ENCODE assay signal across 9 mouse cellular contexts in genomic region chr1:161687548-161687947, GRCm38 (mm10).
DNase-seq lines count a peak whose midpoint lies in the region; ATAC-seq lines count a peak whose summit lies in the region.
"Had no signal": no experiment of that assay in that cellular context is flagged by ENCODE, and none has a peak within 500 bp of the region (broad histone marks: within the 10 kb centered on the region; RNA-seq: fewer than 3 reads in every experiment).

No protein-coding gene starts in this region.

- no peaks in the 10 kb centered on the region for H3K36me3 ChIP-seq in heart, embryonic 12.5 days
- H3K36me3 ChIP-seq: limb, embryonic 15.5 days had no signal

- no peaks in the 10 kb centered on the region for H3K9me3 ChIP-seq in heart, embryonic 12.5 days (replicated peaks)
- H3K9me3 ChIP-seq: limb, embryonic 15.5 days had no signal

- H3K4me2 ChIP-seq in heart, embryonic 12.5 days = peak overlapping the region; percentile 36; the same call in 1 of the 2 replicates
- H3K4me2 ChIP-seq: limb, embryonic 15.5 days had no signal

- no peak overlapping the region for H3K9ac ChIP-seq in heart, embryonic 12.5 days
- H3K9ac ChIP-seq: limb, embryonic 15.5 days had no signal

- H3K4me1 ChIP-seq in heart, embryonic 12.5 days (replicated peaks) = no peaks in the 10 kb centered on the region
- H3K4me1 ChIP-seq: limb, embryonic 15.5 days had no signal

- no peak overlapping the region for H3K4me3 ChIP-seq in heart, embryonic 12.5 days
- H3K4me3 ChIP-seq: limb, embryonic 15.5 days had no signal

- 21% methylated on average over 12 of the region's 12 CpGs for WGBS in heart, embryonic 12.5 days

- peak; percentile 58 for DNase-seq in CD4-positive helper T cell, adult 2 months (ENCODE audit: low read depth, low spot score)
- peak; percentile 38 for DNase-seq in R1 (ENCODE audit: low read depth, low spot score)
- peak; percentile 81 for DNase-seq in embryo, embryonic 10.5 days (ENCODE audit: low spot score)
- DNase-seq in layer of hippocampus, adult 9-10 months (ENCODE audit: low spot score) = peak; percentile 24
- peak; percentile 67 for DNase-seq in lung, postnatal 36 days
- peak; percentile 36 for DNase-seq in right cerebral cortex, postnatal 25 days

- H3K27ac ChIP-seq in heart, embryonic 12.5 days (ENCODE audit: poor library complexity, severe bottlenecking) = no peak overlapping the region
- H3K27ac ChIP-seq: limb, embryonic 15.5 days had no signal

- ATAC-seq in heart, embryonic 12.5 days (ENCODE audit: insufficient number of reproducible peaks, low FRiP score) = no peak
- no peak for ATAC-seq in erythroblast, adult 5-6 weeks (replicated peaks; ENCODE audit: low FRiP score, poor library complexity, severe bottlenecking)

- H3K27me3 ChIP-seq in heart, embryonic 12.5 days (replicated peaks) = no peaks in the 10 kb centered on the region
- H3K27me3 ChIP-seq: limb, embryonic 15.5 days had no signal

Comparison
In these comparisons a context has a peak if more than half of its experiments do, and no peak if none do; other contexts are left out.
1. DNase-seq: peak in every context shown above with its lines; median percentile 81 in embryo, embryonic 10.5 days; 67 in lung, postnatal 36 days; 58 in CD4-positive helper T cell, adult 2 months; 38 in R1; 36 in right cerebral cortex, postnatal 25 days; 24 in layer of hippocampus, adult 9-10 months.